Mouse (Mus musculus): ENCODE results near the gene Ptpn11.

DNA sequence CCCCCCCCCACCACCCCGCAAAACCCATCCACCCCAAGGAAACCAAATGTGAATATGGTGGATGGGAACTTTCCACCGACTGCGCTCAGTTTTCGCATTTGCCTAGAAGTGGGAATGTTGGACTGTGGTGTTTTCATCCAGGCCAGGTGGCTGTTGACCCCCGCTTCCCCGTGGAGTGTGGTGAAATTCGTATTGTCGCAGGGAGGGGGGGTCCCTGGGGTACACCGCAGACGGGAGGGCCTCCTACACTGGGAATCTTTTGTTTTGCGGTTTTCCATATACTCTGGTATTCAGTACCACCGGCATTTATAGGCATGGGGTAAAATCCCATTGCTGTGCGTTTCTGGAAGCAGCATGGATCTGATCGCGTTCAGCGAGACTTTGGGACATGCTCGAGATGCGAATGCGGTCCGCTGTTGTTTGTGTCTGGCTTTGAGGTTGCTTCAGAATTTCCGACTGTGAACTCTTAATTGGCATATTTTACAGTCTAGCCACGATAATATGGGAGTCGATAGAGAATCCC is 30.2 kb upstream of the Ptpn11 start:
- TF ChIP-seq CTCF (conservative IDR thresholded peaks at IDR 0.05; ENCODE audit: low read length) (no peak), POU5F1 (IDR thresholded peaks at IDR 0.05; ENCODE audit: borderline replicate concordance, low read length) (no peak), NANOG (IDR thresholded peaks at IDR 0.05; ENCODE audit: borderline replicate concordance, low read length) (no peak)

All from E14TG2a.4 (cell line).